Mouse (Mus musculus) cortical plate, adult 2 months (tissue): ENCODE measurements around the gene Tcam1.

Source experiments
- CTCF ChIP-seq: fragments of 200-500 bp; IDR thresholded peaks from 2 replicates; pipeline ENCODE4 v1.5.1; 2011; ENCODE audit warnings: mild to moderate bottlenecking, control low read depth, low read length; ENCODE audit not compliant: insufficient read depth; ENCODE audit errors: extremely low read depth
- POLR2A ChIP-seq: fragments of 200-500 bp; IDR thresholded peaks from 2 replicates; pipeline ENCODE4 v1.6.1; 2011; ENCODE audit warnings: mild to moderate bottlenecking, low read length, control low read depth; ENCODE audit not compliant: insufficient read depth; ENCODE audit errors: extremely low read depth

DNA sequence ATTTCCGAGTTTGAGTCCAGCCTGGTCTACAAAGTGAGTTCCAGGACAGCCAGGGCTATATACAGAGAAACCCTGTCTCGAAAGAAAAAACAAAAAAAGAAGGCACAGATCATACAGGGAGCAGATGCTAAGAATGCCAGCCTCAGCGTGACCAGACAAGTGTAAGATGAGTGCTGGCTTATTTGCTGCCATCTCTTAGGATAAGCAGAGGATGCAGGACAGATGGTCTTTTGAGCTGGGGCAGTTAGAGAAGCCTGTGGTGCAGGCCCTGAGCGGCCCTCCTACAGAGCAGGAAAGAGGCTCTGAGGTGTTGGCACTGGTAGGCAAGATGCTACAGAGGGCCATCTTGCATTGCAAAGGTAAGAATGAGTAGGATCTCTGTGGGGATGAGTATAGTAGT is 6.9 kb downstream of the Tcam1 start:
- TF ChIP-seq POLR2A (no peak), CTCF (no peak)
